Mouse (Mus musculus): ENCODE data around the gene Plin5. TPM values are rescaled to one million over a fixed set of nuclear protein-coding genes. Genes with fewer than 3 reads are reported as not detected.

Gene Plin5
- total RNA-seq (2015; ENCODE audit: low replicate concordance): 0.58 TPM in 1 of 2 replicates, not detected in the other
- 0.60 and 0.98 TPM in 2 replicates for total RNA-seq (2017; ENCODE audit: low replicate concordance)

DNA sequence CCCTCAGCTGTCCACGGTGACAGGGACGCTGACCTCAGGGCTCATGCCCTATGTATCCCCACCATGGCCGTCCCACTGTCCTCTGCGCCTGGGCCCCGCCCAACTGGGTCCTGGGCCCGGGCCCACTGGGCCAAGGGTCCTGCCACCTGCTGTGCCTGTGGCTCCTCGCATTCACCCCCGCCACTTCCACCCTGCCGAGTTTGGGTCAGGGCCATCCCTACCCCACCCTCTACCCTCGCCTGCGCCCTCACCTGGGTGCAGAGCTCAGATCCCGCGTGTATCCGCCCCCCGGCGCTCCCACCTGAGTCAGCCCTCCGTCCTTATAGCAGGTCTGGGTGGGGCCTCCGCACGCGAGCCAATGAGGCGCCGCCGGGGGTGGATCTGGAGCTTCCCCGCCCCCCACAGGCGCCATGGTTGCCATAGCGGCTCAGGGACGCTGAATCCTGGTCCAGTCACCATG is at the start of gene Plin5:
Gene Plin5, minus strand, starts transcription at position 346 of the 460 bp plus-strand sequence.
- ATAC-seq (replicated peaks; ENCODE audit: low FRiP score, poor library complexity, severe bottlenecking): no peak

DNA sequence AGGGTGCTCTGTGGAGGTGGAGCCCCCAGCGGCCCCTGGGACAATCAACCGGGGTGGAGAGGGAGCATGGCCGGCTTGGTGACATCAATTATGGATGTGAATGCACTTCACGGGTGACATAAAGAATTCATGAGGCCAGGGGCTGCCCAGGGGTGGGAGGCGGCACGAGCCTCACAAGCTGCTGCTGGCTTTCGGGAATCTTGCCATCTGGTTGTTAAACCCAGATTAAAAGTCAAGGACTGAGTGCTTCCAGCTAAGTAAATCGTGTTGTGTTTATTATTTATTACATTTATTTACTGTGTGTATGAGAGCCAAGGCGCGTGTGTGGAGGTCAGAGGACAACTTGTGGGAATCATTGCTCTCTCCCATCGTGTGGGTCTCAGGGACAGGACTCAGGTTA is 48.3 kb upstream of the Plin5 start:
- no peak for ATAC-seq (replicated peaks; ENCODE audit: low FRiP score, poor library complexity, severe bottlenecking)

DNA sequence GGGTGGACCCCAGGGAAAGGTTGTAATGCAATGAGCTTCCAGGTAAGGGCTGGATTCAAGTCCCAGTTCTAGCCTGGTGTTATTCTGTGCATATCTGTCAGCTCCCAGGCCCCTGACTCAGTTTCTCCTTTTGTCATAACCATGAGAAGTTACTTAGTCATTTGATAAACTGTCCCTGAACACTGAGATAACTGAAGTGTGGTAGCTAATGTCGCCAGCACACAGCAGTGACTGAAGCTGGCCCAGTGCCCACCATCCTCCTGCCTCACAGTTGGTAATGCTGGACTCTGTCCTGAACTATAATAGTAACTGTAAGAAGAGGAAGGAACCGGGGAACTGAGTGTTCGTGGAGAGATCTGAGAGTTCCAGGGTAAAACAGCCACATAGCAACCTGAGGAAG is 47.1 kb upstream of the Plin5 start:
- ATAC-seq (replicated peaks; ENCODE audit: low FRiP score, poor library complexity, severe bottlenecking): no peak

DNA sequence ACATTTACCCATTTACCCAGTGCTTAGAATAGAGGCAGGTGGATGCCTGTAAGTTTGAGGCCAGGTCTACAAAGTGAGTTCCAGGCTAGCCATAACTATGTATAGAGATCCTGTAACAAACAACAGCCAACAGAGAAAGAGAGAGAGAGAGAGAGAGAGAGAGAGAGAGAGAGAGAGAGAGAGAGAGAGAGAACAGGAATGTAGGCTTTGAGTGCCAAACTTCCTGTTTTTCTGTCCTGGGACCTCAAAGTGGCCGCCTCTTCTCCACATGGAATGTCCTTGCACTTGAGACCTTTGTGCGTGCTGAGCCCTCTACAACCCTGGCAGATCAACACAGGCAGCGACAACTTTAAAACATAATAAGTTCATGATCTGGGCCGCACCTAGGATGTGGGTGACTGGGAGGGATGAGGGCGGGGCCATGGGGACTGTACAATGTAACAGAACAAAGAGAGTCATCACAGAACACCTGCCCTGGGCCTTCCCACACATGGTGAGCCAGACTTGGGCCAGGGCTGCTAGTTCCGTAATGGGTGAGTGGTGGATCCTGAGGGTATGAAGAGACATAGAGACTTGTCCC is 46.2 kb upstream of the Plin5 start:
- no peak for ATAC-seq (replicated peaks; ENCODE audit: low FRiP score, poor library complexity, severe bottlenecking)

DNA sequence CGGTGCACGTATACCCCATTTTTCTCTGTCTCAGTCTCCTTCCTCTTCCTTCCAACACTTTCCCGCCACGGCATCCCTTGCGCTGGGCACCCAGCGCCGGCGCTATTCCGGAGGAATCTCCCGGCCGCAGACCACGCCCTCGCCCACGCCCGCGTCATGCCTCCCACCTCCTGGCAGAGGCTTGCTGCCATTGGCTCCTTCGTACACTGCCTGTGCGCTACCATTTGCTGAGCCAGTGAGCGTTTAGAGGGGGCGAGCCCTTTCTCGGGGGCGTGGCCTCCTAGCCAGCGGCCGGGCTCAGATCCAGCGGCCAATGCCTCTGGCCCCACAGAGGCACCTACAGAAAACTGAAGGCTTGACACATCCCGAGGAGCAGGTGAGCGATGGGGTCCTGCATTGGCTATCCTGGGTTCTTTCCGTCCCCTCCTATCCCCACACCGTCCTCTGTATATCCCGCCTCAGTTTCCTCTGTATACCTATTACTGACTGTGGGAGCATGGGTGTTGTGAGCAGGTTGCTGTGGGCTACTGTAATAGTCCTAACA is 44.9 kb upstream of the Plin5 start, which contains the start of gene Tnfaip8l1:
Gene Tnfaip8l1, plus strand, starts transcription at position 247 of the 544 bp plus-strand sequence.
- ATAC-seq (replicated peaks; ENCODE audit: low FRiP score, poor library complexity, severe bottlenecking): peak; percentile 96

GRCm38 (mm10) chr17:56159729-56160128 is 42.3 kb upstream of the Plin5 start:
- no peak for ATAC-seq (replicated peaks; ENCODE audit: low FRiP score, poor library complexity, severe bottlenecking)

DNA sequence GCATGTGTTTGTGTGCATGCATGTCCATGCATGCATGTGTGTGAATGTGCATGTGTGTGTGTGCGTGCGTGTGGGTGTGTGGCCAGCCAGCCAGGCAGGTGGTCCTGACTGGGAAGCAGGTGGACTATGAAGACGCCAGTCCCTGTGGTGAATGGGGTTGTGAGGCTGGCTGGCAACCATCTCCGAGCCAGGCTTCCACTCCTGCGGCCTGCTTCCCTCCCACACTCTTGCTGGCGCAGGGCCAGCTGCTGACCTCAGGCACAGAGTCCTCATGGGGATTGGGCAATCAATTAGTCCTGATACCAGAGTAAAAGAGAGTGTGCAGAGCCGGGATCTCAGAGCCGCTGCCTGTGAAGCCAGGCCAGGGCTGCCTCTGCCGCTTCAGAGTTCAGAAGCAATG is 36.2 kb upstream of the Plin5 start:
- no peak for ATAC-seq (replicated peaks; ENCODE audit: low FRiP score, poor library complexity, severe bottlenecking)

GRCm38 (mm10) chr17:56149897-56150296 is 32.5 kb upstream of the Plin5 start:
- ATAC-seq (replicated peaks; ENCODE audit: low FRiP score, poor library complexity, severe bottlenecking): no peak

GRCm38 (mm10) chr17:56148790-56149618 is 31.6 kb upstream of the Plin5 start:
- no peak for ATAC-seq (replicated peaks; ENCODE audit: low FRiP score, poor library complexity, severe bottlenecking)

GRCm38 (mm10) chr17:56148280-56148679 is 30.9 kb upstream of the Plin5 start:
- no peak for ATAC-seq (replicated peaks; ENCODE audit: low FRiP score, poor library complexity, severe bottlenecking)

DNA sequence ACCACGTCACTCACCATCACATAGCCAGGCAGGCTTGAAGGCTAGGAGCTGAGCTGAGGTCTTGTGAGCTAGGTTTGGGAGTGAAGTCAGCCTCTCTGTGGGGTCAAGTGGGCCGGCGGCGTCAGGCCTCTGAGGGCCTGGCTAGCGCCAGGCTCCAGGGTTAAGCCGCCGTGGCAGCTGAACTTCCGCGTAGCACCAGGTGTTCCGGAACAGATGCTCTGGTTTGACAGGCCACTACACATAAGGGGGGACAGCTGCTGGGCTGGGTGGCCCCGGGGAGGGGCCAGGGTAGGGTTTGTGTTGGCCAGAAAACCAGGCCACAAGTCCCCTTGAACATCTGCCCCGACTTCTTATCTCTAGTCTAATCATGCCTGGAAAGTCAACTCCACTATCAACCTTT is 30.0 kb upstream of the Plin5 start:
- no peak for ATAC-seq (replicated peaks; ENCODE audit: low FRiP score, poor library complexity, severe bottlenecking)

GRCm38 (mm10) chr17:56146131-56146530 is 28.7 kb upstream of the Plin5 start:
- ATAC-seq (replicated peaks; ENCODE audit: low FRiP score, poor library complexity, severe bottlenecking): no peak

DNA sequence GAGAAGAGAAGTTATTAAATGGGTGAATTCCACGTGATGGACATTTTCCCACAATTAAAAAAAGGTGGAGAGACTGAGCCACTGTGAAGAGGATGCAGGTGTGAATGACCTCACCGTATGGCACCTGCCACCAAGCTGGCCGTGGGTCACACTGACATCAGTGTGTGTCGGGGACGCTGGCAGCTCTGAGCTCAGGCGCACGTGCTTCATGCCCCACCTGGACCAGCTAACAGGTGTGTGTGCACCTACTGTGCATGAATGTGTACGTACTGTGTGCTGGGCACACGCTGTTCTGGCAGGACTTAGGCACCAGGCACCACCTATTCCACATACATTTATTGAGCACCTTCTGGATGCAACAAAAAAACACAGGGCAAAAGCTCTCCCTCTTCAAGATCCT is 27.1 kb upstream of the Plin5 start:
- no peak for ATAC-seq (replicated peaks; ENCODE audit: low FRiP score, poor library complexity, severe bottlenecking)

- no peak for ATAC-seq (replicated peaks; ENCODE audit: low FRiP score, poor library complexity, severe bottlenecking)
Measured at GRCm38 (mm10) chr17:56141702-56142605, 24.6 kb upstream of the Plin5 start.

GRCm38 (mm10) chr17:56139858-56140595 is 22.6 kb upstream of the Plin5 start, which contains the start of gene Sema6b:
Sema6b (minus strand) TSS chr17:56140343.
- no peak for ATAC-seq (replicated peaks; ENCODE audit: low FRiP score, poor library complexity, severe bottlenecking)

DNA sequence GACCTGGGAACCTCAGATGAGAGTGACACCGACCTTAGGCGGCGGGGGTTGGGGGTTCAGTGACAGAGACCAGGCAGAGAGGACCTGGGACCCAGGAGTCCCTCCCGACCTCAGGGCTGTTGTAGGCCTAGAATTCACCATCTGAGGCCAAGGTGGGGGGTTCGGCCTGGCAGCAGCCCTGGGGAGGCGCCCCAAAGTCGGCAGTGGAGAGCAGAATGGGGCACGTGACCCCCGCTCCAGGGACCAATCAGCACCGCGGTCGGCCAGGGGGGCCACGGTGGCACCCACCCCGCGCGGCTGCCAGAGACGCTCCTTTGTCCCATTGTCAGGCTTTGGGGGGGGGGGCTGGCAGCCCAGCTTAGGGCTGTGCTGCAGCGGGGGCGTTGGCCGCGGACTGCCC is 22.0 kb upstream of the Plin5 start:
- ATAC-seq (replicated peaks; ENCODE audit: low FRiP score, poor library complexity, severe bottlenecking): no peak

DNA sequence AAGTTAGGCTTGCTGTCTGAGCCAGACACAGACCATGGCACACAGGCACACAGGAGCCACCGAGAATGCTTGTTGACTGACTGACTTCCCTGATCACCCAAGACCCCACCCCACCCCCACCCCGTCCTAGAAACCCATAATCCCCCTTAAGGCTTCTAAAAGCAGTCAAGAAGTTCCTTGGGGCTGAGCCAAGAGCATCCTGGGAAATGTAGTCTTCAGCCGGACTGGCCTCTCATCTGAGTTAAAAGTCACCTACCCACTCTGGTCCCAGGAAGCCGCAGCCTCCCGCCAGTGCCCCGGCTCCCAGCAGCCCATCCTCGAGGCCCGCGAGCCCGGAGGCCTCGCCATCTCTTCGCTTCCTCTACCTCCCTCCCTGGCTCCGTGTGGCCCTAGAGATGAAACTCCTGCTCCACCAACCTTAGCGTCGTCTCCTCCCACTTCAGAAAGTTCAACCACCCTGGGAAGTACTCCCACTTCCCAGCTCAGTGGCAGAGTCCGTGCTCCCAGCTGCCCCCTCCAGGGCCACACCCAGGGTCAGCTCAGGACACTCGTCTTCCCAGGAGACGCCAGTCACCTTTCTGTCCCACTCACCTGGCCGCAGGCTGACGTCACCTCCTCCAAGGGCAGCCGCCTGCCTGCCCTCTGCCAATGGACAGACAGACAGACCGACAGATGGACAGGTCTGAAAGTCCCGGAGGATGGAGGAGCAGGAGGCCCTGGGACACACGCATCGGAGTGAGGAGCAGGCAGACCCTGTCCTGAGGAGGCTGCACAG is 20.6 kb upstream of the Plin5 start:
- no peak for ATAC-seq (replicated peaks; ENCODE audit: low FRiP score, poor library complexity, severe bottlenecking)

- no peak for ATAC-seq (replicated peaks; ENCODE audit: low FRiP score, poor library complexity, severe bottlenecking)
Measured at GRCm38 (mm10) chr17:56136558-56136957, 19.2 kb upstream of the Plin5 start.
